Mouse (Mus musculus): ENCODE results near the gene Gm5127. TPM values are rescaled to one million over a fixed set of nuclear protein-coding genes. Genes with fewer than 3 reads are reported as not detected.

The Gm5127 gene
- polyA plus RNA-seq (2012; rRNA removed; ENCODE audit: low replicate concordance): 0.07 and 0.14 TPM in 2 replicates

GRCm38 (mm10) chrX:106582886-106583285 lies at the start of gene Gm5127:
Gm5127 (plus strand) TSS chrX:106583186.

GRCm38 (mm10) chrX:106603386-106603785 lies 20.4 kb downstream of the Gm5127 start, which contains the start of gene Cysltr1:
Cysltr1 (minus strand) TSS chrX:106603679.

Other genes starting within 250 kb of the Gm5127 start
- 0.04 TPM in 1 of 2 replicates, not detected in the other for gene Fndc3c1, start 97.8 kb upstream of the Gm5127 start, polyA plus RNA-seq (2012; rRNA removed; ENCODE audit: low replicate concordance)
- 2.7 and 4.0 TPM in 2 replicates for gene Cysltr1, start 20.5 kb downstream of the Gm5127 start, polyA plus RNA-seq (2012; rRNA removed; ENCODE audit: low replicate concordance)

Measured in subcutaneous adipose tissue, adult 2 months (tissue).